Mouse (Mus musculus) bone marrow, adult 2 months (tissue): Measurements from ENCODE around the gene Ccdc92. TPM values are rescaled to one million over a fixed set of nuclear protein-coding genes. Genes with fewer than 3 reads are reported as not detected.

Experiments used
- H3K27ac ChIP-seq: fragments of 200-500 bp; 2 replicates; pipeline ENCODE4 v1.5.1; 2012; ENCODE audit warnings: low read depth, mild to moderate bottlenecking, control low read depth, inconsistent platforms, low read length; ENCODE audit not compliant: control insufficient read depth, poor library complexity, insufficient read depth
- H3K4me1 ChIP-seq: fragments of 200-500 bp; 2 replicates; pipeline ENCODE4 v1.6.1; 2011; ENCODE audit warnings: low read length; ENCODE audit not compliant: control insufficient read depth, insufficient read depth
- H3K4me3 ChIP-seq: fragments of 200-500 bp; replicated peaks from 2 replicates; pipeline ENCODE3; 2011; ENCODE audit warnings: mild to moderate bottlenecking, low read depth, low read length, control low read depth; ENCODE audit not compliant: control insufficient read depth
- CTCF ChIP-seq: fragments of 200-500 bp; IDR thresholded peaks from 2 replicates; pipeline ENCODE4 v1.5.1; 2011; ENCODE audit warnings: low read length, control low read depth; ENCODE audit not compliant: control insufficient read depth, insufficient read depth
- POLR2A ChIP-seq: fragments of 200-500 bp; IDR thresholded peaks from 2 replicates; pipeline ENCODE4 v1.6.1; 2011; ENCODE audit warnings: low read depth, mild to moderate bottlenecking, control low read depth, low read length, borderline replicate concordance; ENCODE audit not compliant: control insufficient read depth
- WGBS: fragments of 180-500 bp; shearing (Covaris S2); methylation state at CpG from one replicate; pipeline ENCODE4 v1.1.7; 2018; 5-methylcytosine and 5-hydroxymethylcytosine counted together
- polyA plus RNA-seq: library from polyadenylated mRNA; stranded (reverse); fragments of >200 nt; gene quantifications from 2 replicates; pipeline ENCODE4 v1.2.4, GENCODE M21; 2011; ENCODE audit warnings: low replicate concordance; ENCODE audit not compliant: missing spikeins, insufficient read depth, insufficient read length

The Ccdc92 gene
- polyA plus RNA-seq: 2.8 and 2.9 TPM in 2 replicates

DNA sequence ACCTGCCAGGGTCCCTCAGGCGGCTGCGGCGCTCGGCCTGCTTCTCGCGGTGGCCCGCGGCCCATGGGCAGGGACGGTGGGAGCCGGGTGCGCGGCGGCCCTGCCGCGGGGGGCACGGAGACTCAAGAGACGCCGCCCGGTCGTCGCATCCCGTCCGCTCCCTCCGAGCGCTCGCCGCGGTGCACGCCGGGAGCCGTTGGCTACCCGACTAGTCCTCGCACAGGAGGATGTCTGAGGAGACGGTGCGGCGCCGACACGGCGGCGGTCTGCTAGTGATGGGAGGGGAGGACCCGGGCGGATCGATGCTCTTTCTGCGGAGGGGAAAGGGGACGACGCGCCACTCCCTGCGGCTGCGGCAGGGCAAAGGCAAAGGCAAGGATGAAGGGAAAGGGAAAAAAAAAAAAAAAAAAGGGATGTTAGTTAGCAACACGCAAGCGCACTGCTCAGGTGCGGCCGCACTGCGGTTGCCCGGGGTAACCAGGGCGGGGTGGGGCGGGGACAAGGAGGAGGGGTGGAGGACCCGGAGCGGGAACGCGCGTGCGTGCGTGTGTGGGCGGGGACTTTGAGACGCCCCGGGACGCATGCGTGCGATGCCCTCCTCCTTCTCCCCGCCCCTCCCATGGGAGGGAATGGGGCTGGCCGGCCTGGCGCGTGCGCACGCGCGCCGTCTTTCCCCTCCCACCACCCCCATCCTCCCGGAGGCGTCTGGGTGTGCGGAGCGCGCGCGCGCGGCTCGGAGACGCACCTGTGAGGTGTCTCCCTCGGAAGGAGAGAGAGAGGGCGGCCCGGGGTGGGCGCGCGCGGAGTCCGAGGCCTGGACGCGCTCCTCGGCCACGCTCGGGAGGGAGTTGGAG, at the start of gene Ccdc92, which contains the start of gene Zfp664:
Gene Ccdc92 (minus strand): TSS at position 412 of the 854 bp plus-strand sequence.
Gene Zfp664 (plus strand): TSS at position 679 of the 854 bp plus-strand sequence.
- peak within 1 kb of the TSS; percentile 67; the same call in 1 of the 2 replicates for H3K27ac ChIP-seq
- H3K4me3 ChIP-seq: peak within 1 kb of the TSS; percentile 92
- under 1% methylated on average over 98 of the region's 103 CpGs for WGBS
- no peaks in the 10 kb centered on the region; the same call in 1 of the 2 replicates for H3K4me1 ChIP-seq
- TF ChIP-seq POLR2A: peak; percentile 20; the same call in 1 of the 2 replicates
- TF ChIP-seq CTCF: no peak

GRCm38 (mm10) chr5:124908860-124909259, 46.6 kb upstream of the Ccdc92 start:
- Histone ChIP-seq H3K27ac (no peak overlapping the region), H3K4me1 (no peaks in the 10 kb centered on the region), H3K4me3 (no peak overlapping the region)
- WGBS: 32% methylated on average over 5 of the region's 5 CpGs
- TF ChIP-seq CTCF: peak; percentile 84
- no peak for TF ChIP-seq POLR2A

DNA sequence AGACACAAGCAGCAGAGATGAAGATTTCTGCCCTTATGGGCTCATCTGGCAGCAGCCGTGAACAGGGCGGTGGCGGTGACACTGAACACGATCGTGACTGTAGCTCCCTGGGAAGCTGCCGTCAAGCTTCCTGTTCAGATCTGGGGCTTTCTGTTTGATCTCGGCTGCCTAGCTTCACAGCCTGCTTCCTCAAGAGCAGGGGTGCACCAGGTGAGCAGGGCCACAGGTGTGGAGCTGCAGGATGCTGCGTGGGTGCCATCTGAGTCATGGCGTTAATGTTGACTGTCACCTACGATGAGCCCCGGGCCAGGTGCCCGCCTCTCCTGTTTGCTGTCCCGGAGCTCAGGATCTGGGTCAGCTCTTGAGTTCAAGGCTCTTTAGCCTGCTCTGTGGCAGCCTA, 44.7 kb upstream of the Ccdc92 start:
- WGBS: 50% methylated on average over 13 of the region's 13 CpGs
- TF ChIP-seq POLR2A (no peak), CTCF (no peak)
- Histone ChIP-seq H3K4me1 (no peaks in the 10 kb centered on the region), H3K27ac (no peak overlapping the region), H3K4me3 (no peak overlapping the region)

DNA sequence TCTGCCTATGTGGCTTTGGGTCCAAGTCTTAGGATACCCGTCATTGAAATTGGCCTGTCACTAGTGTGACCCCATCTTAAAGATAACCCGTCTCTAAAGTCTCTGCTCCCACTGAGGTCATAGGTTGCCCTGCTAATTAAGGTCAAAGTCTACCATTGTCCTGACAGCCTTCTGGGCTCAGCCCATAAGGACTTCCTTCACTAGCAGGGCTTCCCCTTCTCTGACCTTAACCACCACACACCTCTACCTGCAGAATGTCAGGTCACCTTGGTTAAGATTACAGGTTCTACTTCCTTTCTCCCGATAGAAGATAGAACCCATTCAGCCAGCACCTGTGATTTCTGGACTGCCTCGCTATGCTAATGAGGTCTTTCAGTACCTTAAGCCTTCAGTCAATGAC, 41.6 kb upstream of the Ccdc92 start:
- Histone ChIP-seq H3K4me3 (no peak overlapping the region), H3K4me1 (no peaks in the 10 kb centered on the region), H3K27ac (no peak overlapping the region)
- no peak for TF ChIP-seq POLR2A
- TF ChIP-seq CTCF: no peak
- 83% methylated on average over 4 of the region's 4 CpGs for WGBS

DNA sequence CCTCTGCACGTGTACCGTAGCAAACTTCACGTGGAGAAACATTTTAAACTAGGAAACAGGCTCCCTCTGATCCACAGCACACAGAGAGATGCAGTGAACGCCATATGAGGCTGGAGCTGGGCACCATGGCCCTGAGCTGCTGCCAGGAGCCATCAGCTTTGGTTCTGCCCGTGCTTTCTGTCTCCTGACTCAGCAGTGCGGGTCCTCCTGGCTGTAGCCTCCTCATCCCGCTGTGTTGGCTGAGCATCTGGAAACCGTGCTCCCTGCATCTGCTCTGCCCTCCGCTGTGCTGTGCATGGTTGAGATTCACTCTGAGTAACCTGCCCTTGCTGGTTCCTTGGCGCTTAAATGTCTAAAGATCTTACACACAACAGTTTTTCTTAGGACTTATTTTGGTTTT, 40.0 kb upstream of the Ccdc92 start:
- Histone ChIP-seq H3K4me1 (no peaks in the 10 kb centered on the region), H3K4me3 (no peak overlapping the region), H3K27ac (no peak overlapping the region)
- TF ChIP-seq CTCF: no peak
- no peak for TF ChIP-seq POLR2A
- 82% methylated on average over 10 of the region's 10 CpGs for WGBS

DNA sequence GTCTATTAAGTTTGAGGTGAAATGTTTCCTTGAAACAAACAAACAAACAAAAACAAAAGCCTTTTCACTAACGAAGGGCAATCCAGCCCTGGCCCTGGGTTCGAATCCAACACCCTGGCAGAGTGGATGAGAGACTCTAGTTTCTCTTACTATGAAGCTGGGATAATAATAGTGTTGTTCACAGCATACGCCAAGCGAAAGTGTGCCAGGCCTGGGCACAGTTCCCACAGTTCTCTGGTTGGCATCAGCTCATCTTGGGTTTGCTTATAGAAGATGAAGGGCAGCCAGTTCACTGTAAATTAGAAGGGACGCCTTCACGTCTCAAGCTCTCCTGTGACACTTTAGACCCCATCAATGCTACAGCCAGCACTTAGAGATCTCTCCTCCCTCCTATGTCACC, 39.5 kb upstream of the Ccdc92 start:
- 79% methylated on average over 6 of the region's 6 CpGs for WGBS
- Histone ChIP-seq H3K4me1 (no peaks in the 10 kb centered on the region), H3K4me3 (no peak overlapping the region), H3K27ac (no peak overlapping the region)
- no peak for TF ChIP-seq POLR2A
- TF ChIP-seq CTCF: no peak

DNA sequence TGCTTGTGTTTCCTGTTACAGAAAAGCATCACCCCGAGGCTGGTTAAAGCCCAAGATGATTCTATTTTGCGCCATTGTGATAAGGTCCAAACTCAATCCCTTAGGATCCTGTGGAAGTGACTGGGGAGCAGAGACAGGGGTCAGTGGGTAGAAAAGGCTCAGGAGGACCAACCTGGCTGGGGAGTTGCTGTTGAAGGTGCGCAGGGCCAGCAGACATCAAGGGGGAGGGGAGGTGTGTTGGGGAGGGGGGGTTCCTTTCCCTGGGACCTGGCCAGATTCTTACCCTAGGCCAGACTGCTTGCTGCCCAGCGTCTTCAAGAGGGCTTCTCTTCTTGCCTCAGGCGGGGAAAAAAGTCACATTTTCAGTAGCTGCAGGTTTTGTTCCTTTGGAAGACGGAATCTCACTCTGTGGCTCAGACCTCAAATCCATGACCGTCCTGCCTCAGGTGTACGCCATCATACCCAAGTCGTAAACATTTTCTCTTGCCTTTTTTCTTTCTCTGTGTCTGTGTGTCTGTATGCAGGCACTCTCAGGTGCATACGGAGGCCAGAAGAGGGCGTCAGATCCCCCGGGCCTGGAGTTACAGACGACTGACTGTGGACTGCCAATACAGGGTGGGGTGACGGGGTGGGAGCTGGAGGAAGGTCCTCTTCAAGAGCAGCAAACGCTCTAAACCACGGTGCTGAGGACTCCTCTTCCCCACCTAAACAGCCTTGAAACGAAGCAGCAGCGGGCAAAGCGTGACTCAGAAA, 38.7 kb upstream of the Ccdc92 start:
- no peak for TF ChIP-seq POLR2A
- TF ChIP-seq CTCF: no peak
- H3K4me1 ChIP-seq: no peaks in the 10 kb centered on the region
- 68% methylated on average over 19 of the region's 19 CpGs for WGBS
- H3K27ac ChIP-seq: no peak overlapping the region
- no peak overlapping the region for H3K4me3 ChIP-seq
